Mouse (Mus musculus): ENCODE results near the gene Mvk. TPM values are rescaled to one million over a fixed set of nuclear protein-coding genes. Genes with fewer than 3 reads are reported as not detected.
A peak's percentile ranks its signal among the peaks of the same experiment; 100 is the strongest.

Mvk gene
- polyA plus RNA-seq, 1 experiment from 2014 or later: 26.1 TPM

DNA sequence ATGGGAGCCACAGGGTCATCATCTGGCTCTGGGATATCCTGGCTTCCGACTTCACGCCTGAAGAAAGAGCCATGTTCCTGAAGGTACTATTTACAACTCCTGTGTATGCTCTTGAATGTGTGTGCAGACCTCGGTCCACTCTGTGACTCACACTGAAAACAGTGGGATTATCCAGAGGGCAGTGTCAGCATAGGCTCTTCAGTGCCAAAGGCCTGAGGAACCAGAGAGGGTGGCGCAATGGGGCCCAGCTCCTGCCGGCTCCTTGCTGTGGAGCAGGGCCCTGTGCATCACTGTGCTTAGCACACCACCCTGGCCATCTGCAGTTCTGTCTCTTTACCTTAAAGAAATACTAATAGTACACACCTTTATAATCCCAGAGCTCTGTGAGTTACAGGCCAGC lies 28.5 kb upstream of the Mvk start:
- Histone ChIP-seq H3K9me3 (replicated peaks; ENCODE audit: control insufficient read depth, low read length) (no peaks in the 10 kb centered on the region), H3K4me3 (ENCODE audit: low read depth, low read length) (no peak overlapping the region), H3K36me3 (ENCODE audit: control insufficient read depth, insufficient read depth) (peaks cover 51% of the 10 kb centered on the region), H3K4me1 (ENCODE audit: control insufficient read depth, low read depth, low read length) (no peaks in the 10 kb centered on the region), H3K4me2 (ENCODE audit: low read depth, low read length) (no peak overlapping the region), H3K27me3 (ENCODE audit: control insufficient read depth, insufficient read depth, low read depth, low read length) (no peaks in the 10 kb centered on the region), H3K9ac (ENCODE audit: low read depth, low read length) (no peak overlapping the region), H3K27ac (ENCODE audit: low read length) (no peak overlapping the region)
- WGBS (ENCODE audit: insufficient replicate concordance): 86% methylated on average over 5 of the region's 5 CpGs
- no peak for ATAC-seq (ENCODE audit: low read depth)

DNA sequence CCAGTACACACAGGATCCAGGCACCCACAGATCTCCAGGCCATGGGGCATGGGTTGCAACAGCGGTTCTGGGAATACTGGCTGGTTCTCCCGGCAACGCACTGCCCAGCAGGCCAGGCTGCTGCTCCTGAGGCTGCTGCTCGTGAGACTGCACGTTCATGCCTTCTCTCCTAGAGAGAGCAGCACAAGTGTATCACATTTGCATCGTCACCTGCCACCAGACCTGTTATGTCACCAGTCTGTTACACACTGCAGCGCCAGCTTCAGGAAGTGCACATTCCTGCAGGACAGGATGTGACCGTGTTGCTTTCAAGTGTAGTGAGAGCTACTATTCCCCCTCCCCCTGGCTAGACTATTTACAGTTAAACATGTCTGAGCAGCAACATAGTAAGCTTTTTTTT lies 27.2 kb upstream of the Mvk start:
- Histone ChIP-seq H3K4me1 (ENCODE audit: control insufficient read depth, low read depth, low read length) (peaks cover 2% of the 10 kb centered on the region; the same call in 1 of the 2 replicates), H3K27ac (ENCODE audit: low read length) (no peak overlapping the region), H3K4me3 (ENCODE audit: low read depth, low read length) (no peak overlapping the region), H3K9ac (ENCODE audit: low read depth, low read length) (no peak overlapping the region), H3K27me3 (ENCODE audit: control insufficient read depth, insufficient read depth, low read depth, low read length) (no peaks in the 10 kb centered on the region), H3K9me3 (replicated peaks; ENCODE audit: control insufficient read depth, low read length) (no peaks in the 10 kb centered on the region), H3K36me3 (ENCODE audit: control insufficient read depth, insufficient read depth) (peaks cover 39% of the 10 kb centered on the region), H3K4me2 (ENCODE audit: low read depth, low read length) (no peak overlapping the region)
- WGBS (ENCODE audit: insufficient replicate concordance): 63% methylated on average over 8 of the region's 8 CpGs
- no peak for ATAC-seq (ENCODE audit: low read depth)

DNA sequence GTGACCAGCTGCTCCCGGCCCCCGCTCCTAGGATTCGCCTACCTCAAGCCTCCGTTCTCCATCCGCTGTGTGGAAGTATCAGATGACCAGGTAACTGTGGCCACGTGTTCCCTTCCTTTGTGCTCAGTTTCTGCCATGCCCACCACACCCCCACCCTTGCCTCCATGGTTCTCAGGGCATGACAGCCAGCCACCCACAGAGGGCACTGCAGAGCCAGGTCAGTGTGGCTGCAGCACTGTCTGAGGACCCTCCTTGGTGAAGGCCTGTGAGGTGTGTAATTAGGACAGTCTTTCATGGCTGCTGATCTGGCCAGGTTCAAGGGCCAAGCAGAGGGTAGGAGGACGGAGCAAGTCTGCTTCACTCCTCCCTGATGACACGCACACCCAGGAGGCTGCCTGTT lies 25.5 kb upstream of the Mvk start:
- Histone ChIP-seq H3K4me1 (ENCODE audit: control insufficient read depth, low read depth, low read length) (peaks cover 5% of the 10 kb centered on the region; the same call in 1 of the 2 replicates), H3K27ac (ENCODE audit: low read length) (no peak overlapping the region), H3K9ac (ENCODE audit: low read depth, low read length) (no peak overlapping the region), H3K9me3 (replicated peaks; ENCODE audit: control insufficient read depth, low read length) (no peaks in the 10 kb centered on the region), H3K4me2 (ENCODE audit: low read depth, low read length) (no peak overlapping the region), H3K4me3 (ENCODE audit: low read depth, low read length) (no peak overlapping the region), H3K36me3 (ENCODE audit: control insufficient read depth, insufficient read depth) (peaks cover 30% of the 10 kb centered on the region), H3K27me3 (ENCODE audit: control insufficient read depth, insufficient read depth, low read depth, low read length) (no peaks in the 10 kb centered on the region)
- 74% methylated on average over 8 of the region's 8 CpGs for WGBS (ENCODE audit: insufficient replicate concordance)
- ATAC-seq (ENCODE audit: low read depth): no peak

DNA sequence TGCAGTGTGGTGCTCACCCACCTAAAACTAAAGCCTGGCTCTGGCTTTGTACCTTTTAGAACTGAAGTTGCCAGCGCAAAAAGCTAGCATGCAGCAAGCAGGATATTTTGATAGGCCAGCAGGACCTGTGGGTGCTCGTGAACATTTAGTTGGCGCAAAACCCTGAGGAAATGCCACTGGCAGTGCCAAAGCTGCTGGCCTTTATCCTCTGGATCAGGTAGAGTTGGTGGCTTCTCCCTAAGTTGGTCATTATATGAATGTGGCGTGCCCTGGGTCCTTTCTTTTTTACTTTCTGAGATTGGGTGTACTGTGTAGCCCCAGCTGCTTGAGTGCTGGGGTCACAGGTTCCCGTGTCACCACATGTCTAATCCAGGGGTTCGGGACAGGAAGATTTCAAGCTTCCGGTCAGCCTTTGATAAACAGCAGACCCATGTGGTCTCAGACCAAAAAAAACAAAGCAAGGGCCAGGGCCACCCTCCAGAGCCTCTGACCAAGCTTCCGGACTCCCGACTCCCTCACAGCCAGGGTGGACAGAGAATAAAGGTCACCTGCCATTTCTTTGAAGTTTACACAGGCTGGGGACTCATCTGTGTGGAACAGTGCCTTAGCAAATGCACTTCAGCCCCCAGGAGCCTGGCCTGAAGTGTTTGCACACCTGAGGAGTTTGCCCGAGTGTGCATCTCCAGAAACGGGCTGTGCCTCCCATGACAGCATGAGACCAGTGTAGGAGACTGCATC lies 22.3 kb upstream of the Mvk start:
- peaks cover 11% of the 10 kb centered on the region for H3K36me3 ChIP-seq (ENCODE audit: control insufficient read depth, insufficient read depth)
- H3K4me2 ChIP-seq (ENCODE audit: low read depth, low read length): 0 out of 2 replicates have a peak overlapping the region, but pooled peaks have one; percentile 1
- H3K9ac ChIP-seq (ENCODE audit: low read depth, low read length): no peak overlapping the region
- ATAC-seq (ENCODE audit: low read depth): peak; percentile 78
- no peaks in the 10 kb centered on the region for H3K9me3 ChIP-seq (replicated peaks; ENCODE audit: control insufficient read depth, low read length)
- H3K27ac ChIP-seq (ENCODE audit: low read length): peak overlapping the region; percentile 29; the same call in 1 of the 2 replicates
- H3K4me1 ChIP-seq (ENCODE audit: control insufficient read depth, low read depth, low read length): peaks cover 5% of the 10 kb centered on the region; the same call in 1 of the 2 replicates
- 58% methylated on average over 11 of the region's 11 CpGs for WGBS (ENCODE audit: insufficient replicate concordance)
- H3K27me3 ChIP-seq (ENCODE audit: control insufficient read depth, insufficient read depth, low read depth, low read length): no peaks in the 10 kb centered on the region
- H3K4me3 ChIP-seq (ENCODE audit: low read depth, low read length): no peak overlapping the region

DNA sequence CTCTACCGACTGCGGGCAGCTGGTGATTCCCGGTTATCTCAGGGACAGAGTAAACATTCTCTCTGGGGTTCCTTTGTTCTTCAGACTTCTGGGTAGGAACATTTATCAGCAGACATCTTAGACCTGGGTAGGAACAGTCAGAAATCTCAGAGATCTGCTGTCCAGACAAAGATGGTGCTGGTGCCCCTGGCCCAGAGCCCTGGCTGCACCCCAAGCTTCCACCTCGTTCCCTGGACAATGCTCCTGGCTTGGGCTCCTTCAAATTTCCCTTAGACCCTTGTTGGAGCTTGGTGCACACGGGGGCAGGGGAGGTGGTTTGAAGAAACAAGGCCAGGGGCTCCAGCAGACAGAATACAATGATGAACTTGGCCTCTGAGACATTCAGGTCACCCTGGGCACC lies 21.5 kb upstream of the Mvk start:
- WGBS (ENCODE audit: insufficient replicate concordance): 31% methylated on average over 5 of the region's 5 CpGs
- ATAC-seq (ENCODE audit: low read depth): no peak

GRCm38 (mm10) chr5:114423961-114424360 lies 20.1 kb upstream of the Mvk start:
- H3K4me3 ChIP-seq (ENCODE audit: low read depth, low read length): no peak overlapping the region
- no peaks in the 10 kb centered on the region for H3K27me3 ChIP-seq (ENCODE audit: control insufficient read depth, insufficient read depth, low read depth, low read length)
- no peak overlapping the region for H3K4me2 ChIP-seq (ENCODE audit: low read depth, low read length)
- no peak for ATAC-seq (ENCODE audit: low read depth)
- peaks cover 7% of the 10 kb centered on the region for H3K36me3 ChIP-seq (ENCODE audit: control insufficient read depth, insufficient read depth)
- 72% methylated on average over 5 of the region's 5 CpGs for WGBS (ENCODE audit: insufficient replicate concordance)
- no peak overlapping the region for H3K27ac ChIP-seq (ENCODE audit: low read length)
- H3K4me1 ChIP-seq (ENCODE audit: control insufficient read depth, low read depth, low read length): peaks cover 5% of the 10 kb centered on the region; the same call in 1 of the 2 replicates
- H3K9me3 ChIP-seq (replicated peaks; ENCODE audit: control insufficient read depth, low read length): no peaks in the 10 kb centered on the region
- no peak overlapping the region for H3K9ac ChIP-seq (ENCODE audit: low read depth, low read length)

More for the DNA sequence above, 21.5 kb upstream of the Mvk start:
- no peaks in the 10 kb centered on the region for H3K9me3 ChIP-seq (replicated peaks; ENCODE audit: control insufficient read depth, low read length)
- H3K4me1 ChIP-seq (ENCODE audit: control insufficient read depth, low read depth, low read length): peaks cover 5% of the 10 kb centered on the region; the same call in 1 of the 2 replicates
- H3K4me2 ChIP-seq (ENCODE audit: low read depth, low read length): 0 out of 2 replicates have a peak overlapping the region, but pooled peaks have one; percentile 1
- no peak overlapping the region for H3K27ac ChIP-seq (ENCODE audit: low read length)
- H3K36me3 ChIP-seq (ENCODE audit: control insufficient read depth, insufficient read depth): peaks cover 9% of the 10 kb centered on the region
- no peak overlapping the region for H3K4me3 ChIP-seq (ENCODE audit: low read depth, low read length)
- H3K9ac ChIP-seq (ENCODE audit: low read depth, low read length): no peak overlapping the region
- H3K27me3 ChIP-seq (ENCODE audit: control insufficient read depth, insufficient read depth, low read depth, low read length): no peaks in the 10 kb centered on the region

DNA sequence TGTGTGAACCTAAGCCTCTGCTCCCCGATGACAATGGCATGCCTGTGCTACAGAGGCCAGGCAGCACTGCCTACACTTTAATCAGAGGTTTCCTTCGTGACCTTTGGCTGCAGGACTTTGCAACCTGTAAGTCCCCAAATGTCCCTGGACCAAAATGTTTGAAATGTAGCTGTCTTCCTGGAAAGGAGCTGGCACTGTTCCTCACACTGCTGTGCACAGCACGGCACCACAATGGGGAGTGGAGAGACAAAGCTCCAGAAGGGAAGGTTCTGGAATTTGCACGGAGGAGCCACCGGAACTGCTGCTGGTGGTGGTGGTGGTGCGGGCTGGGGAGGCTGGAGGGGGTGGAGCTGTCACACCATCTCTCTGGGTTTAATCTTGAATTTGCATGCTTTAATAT lies 17.3 kb upstream of the Mvk start:
- H3K36me3 ChIP-seq (ENCODE audit: control insufficient read depth, insufficient read depth): no peaks in the 10 kb centered on the region
- no peak overlapping the region for H3K27ac ChIP-seq (ENCODE audit: low read length)
- H3K4me3 ChIP-seq (ENCODE audit: low read depth, low read length): no peak overlapping the region
- ATAC-seq (ENCODE audit: low read depth): no peak
- peaks cover 3% of the 10 kb centered on the region; the same call in 1 of the 2 replicates for H3K4me1 ChIP-seq (ENCODE audit: control insufficient read depth, low read depth, low read length)
- H3K4me2 ChIP-seq (ENCODE audit: low read depth, low read length): no peak overlapping the region
- H3K9me3 ChIP-seq (replicated peaks; ENCODE audit: control insufficient read depth, low read length): no peaks in the 10 kb centered on the region
- no peak overlapping the region for H3K9ac ChIP-seq (ENCODE audit: low read depth, low read length)
- no peaks in the 10 kb centered on the region for H3K27me3 ChIP-seq (ENCODE audit: control insufficient read depth, insufficient read depth, low read depth, low read length)
- 64% methylated on average over 6 of the region's 6 CpGs for WGBS (ENCODE audit: insufficient replicate concordance)

DNA sequence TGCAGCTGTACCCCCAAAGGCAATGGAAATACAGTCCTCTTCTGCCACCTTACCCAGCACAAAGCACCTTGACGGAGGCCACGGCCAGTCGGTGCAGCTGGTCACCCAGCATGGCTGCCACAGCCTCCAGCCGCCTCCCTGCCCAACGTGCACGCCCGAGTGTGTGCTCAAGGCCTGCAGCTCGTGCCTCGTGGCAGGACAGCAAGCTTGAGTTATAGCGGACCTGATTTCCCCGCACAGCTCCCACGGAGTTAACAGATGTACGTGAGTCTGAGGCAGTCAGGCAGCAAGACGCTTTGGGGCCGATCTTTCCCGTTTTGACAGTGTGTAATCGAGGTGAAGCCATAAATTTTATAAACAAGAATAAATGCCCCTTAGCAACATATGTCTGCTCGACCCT lies 15.4 kb upstream of the Mvk start:
- ATAC-seq (ENCODE audit: low read depth): no peak
- no peaks in the 10 kb centered on the region for H3K4me1 ChIP-seq (ENCODE audit: control insufficient read depth, low read depth, low read length)
- H3K9me3 ChIP-seq (replicated peaks; ENCODE audit: control insufficient read depth, low read length): no peaks in the 10 kb centered on the region
- H3K27me3 ChIP-seq (ENCODE audit: control insufficient read depth, insufficient read depth, low read depth, low read length): no peaks in the 10 kb centered on the region
- 71% methylated on average over 18 of the region's 18 CpGs for WGBS (ENCODE audit: insufficient replicate concordance)
- no peak overlapping the region for H3K4me3 ChIP-seq (ENCODE audit: low read depth, low read length)
- no peak overlapping the region for H3K27ac ChIP-seq (ENCODE audit: low read length)
- H3K4me2 ChIP-seq (ENCODE audit: low read depth, low read length): no peak overlapping the region
- H3K36me3 ChIP-seq (ENCODE audit: control insufficient read depth, insufficient read depth): no peaks in the 10 kb centered on the region
- no peak overlapping the region for H3K9ac ChIP-seq (ENCODE audit: low read depth, low read length)

- H3K9ac ChIP-seq (ENCODE audit: low read depth, low read length): no peak overlapping the region
- no peak overlapping the region for H3K4me3 ChIP-seq (ENCODE audit: low read depth, low read length)
- H3K9me3 ChIP-seq (replicated peaks; ENCODE audit: control insufficient read depth, low read length): no peaks in the 10 kb centered on the region
- WGBS (ENCODE audit: insufficient replicate concordance): 58% methylated on average over 7 of the region's 7 CpGs
- no peak for ATAC-seq (ENCODE audit: low read depth)
- no peaks in the 10 kb centered on the region for H3K36me3 ChIP-seq (ENCODE audit: control insufficient read depth, insufficient read depth)
- no peaks in the 10 kb centered on the region for H3K27me3 ChIP-seq (ENCODE audit: control insufficient read depth, insufficient read depth, low read depth, low read length)
- H3K4me2 ChIP-seq (ENCODE audit: low read depth, low read length): no peak overlapping the region
- H3K4me1 ChIP-seq (ENCODE audit: control insufficient read depth, low read depth, low read length): no peaks in the 10 kb centered on the region
- no peak overlapping the region for H3K27ac ChIP-seq (ENCODE audit: low read length)
Measured at GRCm38 (mm10) chr5:114429781-114430180, 14.3 kb upstream of the Mvk start.
